Mouse (Mus musculus) testis, adult 2 months (tissue): Measurements from ENCODE around the gene Gnpat. TPM values are rescaled to one million over a fixed set of nuclear protein-coding genes. Genes with fewer than 3 reads are reported as not detected.
A peak's percentile ranks its signal among the peaks of the same experiment; 100 is the strongest.

ENCODE experiments used
- H3K27ac ChIP-seq: fragments of 200-500 bp; 2 replicates; pipeline ENCODE4 v1.5.1; 2012; ENCODE audit warnings: low read depth, low read length; ENCODE audit not compliant: control insufficient read depth, insufficient read depth
- H3K27me3 ChIP-seq: fragments of 200-500 bp; 2 replicates; pipeline ENCODE4 v1.6.1; 2012; ENCODE audit warnings: mild to moderate bottlenecking, low read length, moderate library complexity; ENCODE audit not compliant: control insufficient read depth, insufficient read depth
- H3K36me3 ChIP-seq: fragments of 200-500 bp; 2 replicates; pipeline ENCODE4 v1.6.1; 2012; ENCODE audit warnings: mild to moderate bottlenecking, low read length; ENCODE audit not compliant: control insufficient read depth, insufficient read depth
- H3K4me1 ChIP-seq: fragments of 200-500 bp; 2 replicates; pipeline ENCODE4 v1.6.1; 2012; ENCODE audit warnings: low read length; ENCODE audit not compliant: control insufficient read depth, insufficient read depth
- H3K4me3 ChIP-seq: fragments of 200-500 bp; 2 replicates; pipeline ENCODE4 v1.5.1; 2012; ENCODE audit warnings: low read depth, mild to moderate bottlenecking, low read length, moderate library complexity, mixed read lengths; ENCODE audit not compliant: control insufficient read depth
- CTCF ChIP-seq: fragments of 200-500 bp; IDR thresholded peaks from 2 replicates; pipeline ENCODE4 v1.5.1; 2012; ENCODE audit warnings: low read depth, mild to moderate bottlenecking, inconsistent platforms, low read length, moderate library complexity; ENCODE audit not compliant: control insufficient read depth, insufficient read depth, insufficient replicate concordance
- POLR2A ChIP-seq: fragments of 200-500 bp; IDR thresholded peaks from 2 replicates; pipeline ENCODE4 v1.6.1; 2012; ENCODE audit warnings: low read depth, mild to moderate bottlenecking, inconsistent platforms, low read length, moderate library complexity; ENCODE audit not compliant: control insufficient read depth
- polyA plus RNA-seq: library from polyadenylated mRNA; depleted of rRNA; stranded (reverse); fragments of >200 nt; gene quantifications from 2 replicates; pipeline ENCODE4 v1.2.3, GENCODE M21; 2012; rRNA removed

Gene Gnpat
- 256 and 262 TPM in 2 replicates for polyA plus RNA-seq

DNA sequence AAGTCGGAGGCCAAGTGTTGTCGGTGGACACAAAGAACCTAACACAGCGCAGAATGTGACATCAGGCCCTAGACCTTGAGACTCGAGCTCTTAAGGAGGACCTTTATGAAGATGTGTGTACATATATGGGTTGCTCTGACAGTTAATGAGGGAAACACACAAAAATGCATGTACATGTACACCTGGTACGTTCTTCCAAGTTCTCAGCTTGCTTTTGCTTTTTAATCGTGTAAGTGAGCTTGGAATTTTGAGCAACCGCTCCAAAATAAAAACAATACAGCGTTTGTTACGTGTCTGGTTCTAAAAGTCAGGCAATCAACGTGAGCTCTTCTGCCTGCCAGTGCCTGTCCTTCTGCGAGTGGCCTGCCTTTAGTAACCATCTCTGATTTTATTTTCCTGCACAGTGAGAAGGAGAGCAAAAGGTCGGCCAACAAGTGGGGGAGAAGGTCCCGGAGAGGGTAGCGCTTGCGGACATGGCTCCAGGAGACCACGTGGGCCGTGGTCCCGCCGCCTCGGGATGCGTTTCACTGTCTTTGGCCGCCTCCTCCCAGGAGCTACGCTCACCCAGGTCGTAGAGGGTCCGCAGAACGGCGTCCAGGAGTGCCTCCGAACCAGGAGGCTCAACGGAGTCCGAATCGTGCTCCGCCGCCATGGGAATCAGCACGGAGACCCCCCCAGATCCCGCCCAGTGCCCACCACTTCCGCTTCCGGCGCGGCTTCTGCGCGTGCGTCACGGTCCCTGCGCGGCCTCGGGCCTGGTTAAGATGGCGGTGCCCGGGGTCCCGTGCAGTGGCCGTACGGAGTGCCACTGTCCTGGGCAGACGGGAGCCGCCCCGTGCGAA, at the start of gene Gnpat, which contains the start of gene 2810004N23Rik:
Gene Gnpat, plus strand, starts transcription at position 713 of the 842 bp plus-strand sequence.
Gene 2810004N23Rik, minus strand, starts transcription at position 800 of the 842 bp plus-strand sequence.
- Histone ChIP-seq H3K4me3 (peak within 1 kb of the TSS; percentile 94), H3K27me3 (no peaks in the 10 kb centered on the region), H3K36me3 (no peaks in the 10 kb centered on the region; the same call in 1 of the 2 replicates), H3K27ac (peak within 1 kb of the TSS; percentile 93), H3K4me1 (no peaks in the 10 kb centered on the region)
- TF ChIP-seq POLR2A = peak; percentile 95
- TF ChIP-seq CTCF = no peak

DNA sequence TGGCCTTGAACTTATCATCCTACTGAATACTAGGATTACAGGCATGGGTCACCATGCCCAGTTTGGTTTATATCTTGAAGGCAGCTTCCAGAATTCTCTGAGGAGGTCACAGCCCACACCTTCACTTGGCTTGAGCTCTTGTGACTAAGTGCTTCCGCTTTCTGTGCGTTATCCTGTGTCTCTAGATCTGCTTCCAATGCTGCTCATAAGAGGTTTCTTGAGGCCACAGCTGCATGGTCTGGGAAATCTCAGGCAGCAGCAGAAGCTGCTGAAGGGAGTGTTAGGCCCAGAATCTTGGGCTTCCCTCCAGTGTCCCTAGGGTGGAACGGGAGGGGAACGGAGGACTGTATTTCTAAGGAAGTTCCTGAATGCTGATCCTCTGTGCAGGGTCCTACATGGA, 49.5 kb upstream of the Gnpat start:
- Histone ChIP-seq H3K27ac (no peak overlapping the region), H3K36me3 (no peaks in the 10 kb centered on the region)
- no peak for TF ChIP-seq CTCF
- TF ChIP-seq POLR2A = no peak

DNA sequence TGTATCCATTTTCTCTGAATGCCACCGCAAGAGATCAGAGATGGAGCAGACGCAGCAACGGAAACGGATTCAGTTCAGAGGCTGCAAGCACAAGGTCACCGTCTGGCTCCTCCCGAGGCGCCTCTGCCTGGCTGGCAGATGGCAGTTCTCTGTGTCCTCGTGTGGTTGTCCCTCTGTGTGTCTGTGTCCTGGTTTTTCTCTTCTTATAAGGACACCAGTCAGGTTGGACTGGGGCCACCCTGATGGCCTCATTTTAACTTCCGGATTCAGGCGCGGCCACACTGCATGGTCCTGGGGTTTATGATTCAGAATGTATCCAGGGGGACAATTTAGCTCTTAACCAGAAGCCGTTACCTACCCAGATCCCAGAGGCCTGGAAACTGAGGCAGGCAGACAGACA, 47.0 kb upstream of the Gnpat start:
- no peak overlapping the region for H3K4me3 ChIP-seq
- no peaks in the 10 kb centered on the region for H3K36me3 ChIP-seq
- no peaks in the 10 kb centered on the region; the same call in 1 of the 2 replicates for H3K4me1 ChIP-seq
- no peak overlapping the region for H3K27ac ChIP-seq
- TF ChIP-seq POLR2A = no peak
- TF ChIP-seq CTCF = no peak
- no peaks in the 10 kb centered on the region for H3K27me3 ChIP-seq

More for the DNA sequence above, 49.5 kb upstream of the Gnpat start:
- Histone ChIP-seq H3K4me3 (no peak overlapping the region), H3K27me3 (no peaks in the 10 kb centered on the region), H3K4me1 (no peaks in the 10 kb centered on the region; the same call in 1 of the 2 replicates)

DNA sequence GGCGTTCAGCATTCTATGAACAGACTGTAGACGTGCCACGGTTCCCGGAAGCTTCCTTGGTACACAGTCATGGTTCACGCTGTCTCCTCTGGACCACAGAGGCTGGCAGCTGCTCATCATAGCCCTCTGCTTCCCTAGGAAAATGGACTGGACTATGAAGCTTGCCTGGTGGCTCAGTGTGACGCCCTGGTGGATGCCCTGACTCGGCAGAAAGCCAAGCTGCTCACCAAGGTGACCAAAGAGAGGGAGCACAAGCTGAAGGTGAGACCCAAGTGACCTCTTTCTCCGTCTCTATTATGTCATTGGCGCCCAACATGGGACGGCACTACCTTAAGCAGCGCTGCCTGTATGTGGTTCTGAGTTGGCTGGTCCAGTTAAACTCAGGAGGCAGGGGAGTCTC, 46.0 kb upstream of the Gnpat start:
- Histone ChIP-seq H3K4me3 (no peak overlapping the region), H3K27ac (no peak overlapping the region), H3K4me1 (no peaks in the 10 kb centered on the region; the same call in 1 of the 2 replicates), H3K27me3 (no peaks in the 10 kb centered on the region), H3K36me3 (no peaks in the 10 kb centered on the region)
- TF ChIP-seq POLR2A (no peak), CTCF (no peak)

DNA sequence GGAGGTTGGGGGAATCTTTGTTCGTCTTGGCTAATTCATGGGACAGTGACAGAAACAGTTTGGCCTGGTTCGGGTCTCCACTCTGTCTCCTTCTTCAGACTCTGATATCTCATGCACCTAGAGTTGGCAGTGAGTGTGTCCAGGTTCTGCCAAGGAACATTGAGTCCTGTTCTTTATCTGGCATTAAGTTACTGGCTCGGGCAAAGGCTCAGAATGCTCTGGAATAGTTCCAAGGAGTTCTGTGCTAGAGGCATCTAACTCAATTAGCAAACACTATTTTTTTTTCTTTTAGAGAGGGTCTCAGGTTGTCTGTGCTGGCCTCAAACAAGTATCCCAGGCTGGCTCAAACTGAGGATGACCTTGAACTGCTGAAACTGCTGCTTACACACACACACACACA, 45.5 kb upstream of the Gnpat start:
- H3K27me3 ChIP-seq = no peaks in the 10 kb centered on the region
- TF ChIP-seq POLR2A = no peak
- TF ChIP-seq CTCF = no peak
- no peaks in the 10 kb centered on the region for H3K36me3 ChIP-seq
- H3K4me1 ChIP-seq = no peaks in the 10 kb centered on the region; the same call in 1 of the 2 replicates
- no peak overlapping the region for H3K4me3 ChIP-seq
- no peak overlapping the region for H3K27ac ChIP-seq

DNA sequence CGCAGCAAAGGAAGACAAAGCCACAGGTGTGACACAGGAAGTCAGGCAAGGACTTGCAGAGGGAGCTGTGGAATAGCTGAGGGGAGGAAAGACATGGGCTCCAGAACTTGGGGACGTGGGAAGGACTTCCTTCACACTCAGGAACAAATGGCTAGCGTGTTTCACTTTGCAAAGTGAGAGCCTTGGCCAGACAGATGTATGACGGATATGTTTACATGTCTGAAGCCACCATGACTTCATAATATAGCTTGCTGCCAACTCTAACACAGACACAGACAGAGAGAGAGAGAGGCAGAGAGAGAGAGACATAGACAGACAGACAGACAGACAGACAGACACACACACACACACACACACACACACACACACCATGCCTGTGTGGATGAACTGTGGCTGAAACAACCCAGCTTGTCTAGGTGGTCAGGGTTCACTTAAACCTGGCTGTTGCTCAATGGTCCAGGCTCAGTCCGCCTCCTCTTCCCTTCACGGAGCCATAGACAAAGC, 43.2 kb upstream of the Gnpat start:
- Histone ChIP-seq H3K4me1 (no peaks in the 10 kb centered on the region; the same call in 1 of the 2 replicates), H3K27ac (no peak overlapping the region), H3K36me3 (no peaks in the 10 kb centered on the region), H3K4me3 (no peak overlapping the region), H3K27me3 (no peaks in the 10 kb centered on the region)
- TF ChIP-seq CTCF (no peak), POLR2A (no peak)

DNA sequence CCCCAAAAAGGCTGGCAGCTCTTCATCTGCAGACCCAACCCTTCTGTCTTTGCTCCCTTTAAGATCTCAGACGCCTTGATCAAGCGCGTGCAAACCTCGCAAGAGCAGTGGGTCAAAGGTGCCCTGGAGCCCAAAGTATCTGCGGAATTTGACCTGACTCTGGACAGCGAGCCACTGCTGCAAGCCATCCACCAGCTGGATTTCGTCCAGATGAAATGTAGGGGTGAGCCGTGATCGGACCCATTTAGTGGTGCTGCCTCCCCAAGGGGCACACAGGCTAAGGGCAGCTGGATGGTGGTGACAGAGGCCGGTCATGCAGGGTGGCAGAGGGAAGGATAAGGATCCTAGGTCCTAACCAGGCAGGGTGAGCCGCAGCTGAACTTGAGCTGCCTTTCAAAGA, 42.7 kb upstream of the Gnpat start:
- Histone ChIP-seq H3K4me1 (no peaks in the 10 kb centered on the region; the same call in 1 of the 2 replicates), H3K27ac (no peak overlapping the region), H3K4me3 (no peak overlapping the region), H3K36me3 (no peaks in the 10 kb centered on the region), H3K27me3 (no peaks in the 10 kb centered on the region)
- TF ChIP-seq CTCF = no peak
- TF ChIP-seq POLR2A = no peak
